Mouse (Mus musculus) kidney, embryonic 16.5 days (tissue): ENCODE measurements around the gene Mad2l1. TPM values are rescaled to one million over a fixed set of nuclear protein-coding genes. Genes with fewer than 3 reads are reported as not detected.

Source experiments
- ATAC-seq: fragments of 200-750 bp; cut with Nextera tagmentation; 2 replicates; pipeline ENCODE4 v1.8.0; 2017; ENCODE audit warnings: moderate TSS enrichment; ENCODE audit not compliant: low FRiP score, low TSS enrichment
- H3K27ac ChIP-seq: fragments of 300-500 bp; sonication (generic); 2 replicates; pipeline ENCODE4 v1.5.1; 2014; ENCODE audit warnings: low read length
- H3K27me3 ChIP-seq: fragments of 300-500 bp; sonication (generic); 2 replicates; pipeline ENCODE4 v1.6.1; 2014; ENCODE audit warnings: low read length, control low read depth, mixed read lengths; ENCODE audit not compliant: insufficient read depth
- H3K36me3 ChIP-seq: fragments of 300-500 bp; sonication (generic); 2 replicates; pipeline ENCODE4 v1.6.1; 2014; ENCODE audit warnings: low read length, control low read depth, mixed read lengths; ENCODE audit not compliant: insufficient read depth
- H3K4me1 ChIP-seq: fragments of 300-500 bp; sonication (generic); 2 replicates; pipeline ENCODE4 v1.6.1; 2014; ENCODE audit warnings: low read length, control low read depth, mixed read lengths; ENCODE audit not compliant: insufficient read depth
- H3K4me2 ChIP-seq: fragments of 300-500 bp; sonication (generic); replicated peaks from 2 replicates; pipeline ENCODE4 v1.6.1; 2014; ENCODE audit warnings: low read depth, low read length
- H3K4me3 ChIP-seq: fragments of 300-500 bp; sonication (generic); 2 replicates; pipeline ENCODE4 v1.5.1; 2014; ENCODE audit warnings: mild to moderate bottlenecking, low read length
- H3K9ac ChIP-seq: fragments of 300-500 bp; sonication (generic); replicated peaks from 2 replicates; pipeline ENCODE4 v1.6.1; 2014; ENCODE audit warnings: low read length
- H3K9me3 ChIP-seq: fragments of 300-500 bp; sonication (generic); 2 replicates; pipeline ENCODE4 v1.6.1; 2016; ENCODE audit warnings: low read length, control low read depth
- WGBS: fragments of 180-500 bp; shearing (Covaris S2); extraction: QIAGEN DNeasy Blood & Tissue Kit; methylation state at CpG from one replicate; pipeline ENCODE4 v1.1.7; 2014; 5-methylcytosine and 5-hydroxymethylcytosine counted together
- polyA plus RNA-seq: library from polyadenylated mRNA; unstranded; fragments of >200 nt; fragmentation: Nextera tagmentation; extraction: Ambion mirVana; gene quantifications from 2 replicates; pipeline ENCODE4 v1.2.1, GENCODE M21; 2015

The Mad2l1 gene
- 91.0 and 93.8 TPM in 2 replicates for polyA plus RNA-seq

GRCm38 (mm10) chr6:66535028-66535862 lies at the start of gene Mad2l1:
Gene Mad2l1, plus strand, starts transcription at chr6:66535390.
- Histone ChIP-seq H3K4me3 (peak within 1 kb of the TSS; percentile 89), H3K9ac (peak within 1 kb of the TSS; percentile 79), H3K27me3 (no peaks in the 10 kb centered on the region), H3K36me3 (peaks cover 15% of the 10 kb centered on the region; the same call in 1 of the 2 replicates), H3K4me2 (peak within 1 kb of the TSS; percentile 72), H3K9me3 (no peaks in the 10 kb centered on the region), H3K27ac (peak within 1 kb of the TSS; percentile 91), H3K4me1 (peaks cover 18% of the 10 kb centered on the region)
- peak; percentile 99 for ATAC-seq
- WGBS, result under 1% methylated on average over 57 of the region's 57 CpGs

- no peak overlapping the region for H3K4me2 ChIP-seq
- no peaks in the 10 kb centered on the region for H3K27me3 ChIP-seq
- H3K4me3 ChIP-seq, result no peak overlapping the region
- H3K27ac ChIP-seq, result no peak overlapping the region
- 84% methylated on average over 3 of the region's 3 CpGs for WGBS
- no peaks in the 10 kb centered on the region for H3K36me3 ChIP-seq
- H3K4me1 ChIP-seq, result no peaks in the 10 kb centered on the region
- ATAC-seq, result no peak
- H3K9me3 ChIP-seq, result no peaks in the 10 kb centered on the region
- no peak overlapping the region for H3K9ac ChIP-seq
Measured at GRCm38 (mm10) chr6:66493685-66494084, 41.5 kb upstream of the Mad2l1 start.

GRCm38 (mm10) chr6:66516368-66516767 lies 18.8 kb upstream of the Mad2l1 start:
- 89% methylated on average over 5 of the region's 5 CpGs for WGBS

GRCm38 (mm10) chr6:66528386-66528785 lies 6.8 kb upstream of the Mad2l1 start:
- no peak for ATAC-seq
- no peak overlapping the region for H3K27ac ChIP-seq
- H3K9ac ChIP-seq, result no peak overlapping the region
- 95% methylated on average over 10 of the region's 10 CpGs for WGBS
- no peak overlapping the region for H3K4me3 ChIP-seq
- H3K9me3 ChIP-seq, result no peaks in the 10 kb centered on the region
- H3K4me2 ChIP-seq, result no peak overlapping the region
- H3K4me1 ChIP-seq, result no peaks in the 10 kb centered on the region
- H3K36me3 ChIP-seq, result no peaks in the 10 kb centered on the region
- no peaks in the 10 kb centered on the region for H3K27me3 ChIP-seq

More at GRCm38 (mm10) chr6:66516368-66516767, 18.8 kb upstream of the Mad2l1 start:
- Histone ChIP-seq H3K36me3 (no peaks in the 10 kb centered on the region), H3K4me1 (no peaks in the 10 kb centered on the region), H3K27ac (no peak overlapping the region), H3K9ac (no peak overlapping the region), H3K9me3 (no peaks in the 10 kb centered on the region), H3K4me2 (no peak overlapping the region), H3K27me3 (no peaks in the 10 kb centered on the region), H3K4me3 (no peak overlapping the region)
- no peak for ATAC-seq

GRCm38 (mm10) chr6:66533241-66533640 lies 1.9 kb upstream of the Mad2l1 start:
- no peak overlapping the region for H3K4me2 ChIP-seq
- H3K27me3 ChIP-seq, result no peaks in the 10 kb centered on the region

GRCm38 (mm10) chr6:66534366-66534941 lies 736 bp upstream of the Mad2l1 start:
- 72% methylated on average over 5 of the region's 5 CpGs for WGBS
- peak overlapping the region; percentile 69 for H3K9ac ChIP-seq
- ATAC-seq, result no peak

More at GRCm38 (mm10) chr6:66533241-66533640, 1.9 kb upstream of the Mad2l1 start:
- no peaks in the 10 kb centered on the region for H3K9me3 ChIP-seq
- H3K4me3 ChIP-seq, result no peak overlapping the region
- no peak overlapping the region for H3K9ac ChIP-seq
- no peaks in the 10 kb centered on the region for H3K36me3 ChIP-seq
- WGBS, result 25% methylated on average over 3 of the region's 3 CpGs
- no peak overlapping the region for H3K27ac ChIP-seq
- ATAC-seq, result no peak
- peaks cover 18% of the 10 kb centered on the region for H3K4me1 ChIP-seq

GRCm38 (mm10) chr6:66535966-66536365 lies 776 bp downstream of the Mad2l1 start:
- peak overlapping the region; percentile 91; the same call in 1 of the 2 replicates for H3K27ac ChIP-seq
- H3K36me3 ChIP-seq, result peaks cover 18% of the 10 kb centered on the region; the same call in 1 of the 2 replicates
- peak overlapping the region; percentile 89 for H3K4me3 ChIP-seq
- ATAC-seq, result no peak
- H3K4me2 ChIP-seq, result peak overlapping the region; percentile 72
- no peaks in the 10 kb centered on the region for H3K27me3 ChIP-seq
- peaks cover 18% of the 10 kb centered on the region for H3K4me1 ChIP-seq
- no peaks in the 10 kb centered on the region for H3K9me3 ChIP-seq
- H3K9ac ChIP-seq, result peak overlapping the region; percentile 79
- WGBS, result 10% methylated on average over 7 of the region's 7 CpGs

More at GRCm38 (mm10) chr6:66534366-66534941, 736 bp upstream of the Mad2l1 start:
- H3K9me3 ChIP-seq, result no peaks in the 10 kb centered on the region
- H3K36me3 ChIP-seq, result 0 out of 2 replicates have a peak, but pooled peaks cover 7% of the 10 kb centered on the region
- peak overlapping the region; percentile 72 for H3K4me2 ChIP-seq
- H3K4me3 ChIP-seq, result peak overlapping the region; percentile 89
- H3K27ac ChIP-seq, result peak overlapping the region; percentile 91
- peaks cover 18% of the 10 kb centered on the region for H3K4me1 ChIP-seq
- H3K27me3 ChIP-seq, result no peaks in the 10 kb centered on the region

GRCm38 (mm10) chr6:66559996-66560395 lies 24.8 kb downstream of the Mad2l1 start, which contains the start of gene Vmn1r32:
Gene Vmn1r32, minus strand, starts transcription at chr6:66560096.
- 82% methylated on average over 1 of the region's 1 CpGs for whole genome bisulfite sequencing
- H3K4me2 ChIP-seq, result no peak within 1 kb of the TSS
- H3K4me1 ChIP-seq, result no peaks in the 10 kb centered on the region

GRCm38 (mm10) chr6:66595804-66596203 lies 60.6 kb downstream of the Mad2l1 start:
- ATAC-seq, result no peak
- H3K4me3 ChIP-seq, result no peak overlapping the region
- no peaks in the 10 kb centered on the region for H3K9me3 ChIP-seq
- H3K4me2 ChIP-seq, result no peak overlapping the region
- no peaks in the 10 kb centered on the region for H3K4me1 ChIP-seq
- no peaks in the 10 kb centered on the region for H3K36me3 ChIP-seq
- no peak overlapping the region for H3K27ac ChIP-seq
- no peak overlapping the region for H3K9ac ChIP-seq
- no peaks in the 10 kb centered on the region for H3K27me3 ChIP-seq

More at GRCm38 (mm10) chr6:66559996-66560395, 24.8 kb downstream of the Mad2l1 start, which contains the start of gene Vmn1r32:
- H3K27ac ChIP-seq, result no peak within 1 kb of the TSS
- H3K4me3 ChIP-seq, result no peak within 1 kb of the TSS
- no peaks in the 10 kb centered on the region for H3K36me3 ChIP-seq
- no peaks in the 10 kb centered on the region for H3K27me3 ChIP-seq
- no peak for ATAC-seq
- no peaks in the 10 kb centered on the region for H3K9me3 ChIP-seq
- H3K9ac ChIP-seq, result no peak within 1 kb of the TSS
